Mouse (Mus musculus) kidney, adult 2 months (tissue): ENCODE measurements around the gene Flcn.

Source experiments
- CTCF ChIP-seq: fragments of 200-500 bp; conservative IDR thresholded peaks from 2 replicates; pipeline ENCODE4 v1.5.1; 2011; ENCODE audit warnings: low read depth, mild to moderate bottlenecking, control low read depth, low read length, moderate library complexity, mixed read lengths; ENCODE audit not compliant: insufficient read depth, insufficient read length
- POLR2A ChIP-seq: fragments of 200-500 bp; IDR thresholded peaks from one replicate; pipeline ENCODE4 v1.6.1; 2011; ENCODE audit warnings: low read depth, low read length, control low read depth

DNA sequence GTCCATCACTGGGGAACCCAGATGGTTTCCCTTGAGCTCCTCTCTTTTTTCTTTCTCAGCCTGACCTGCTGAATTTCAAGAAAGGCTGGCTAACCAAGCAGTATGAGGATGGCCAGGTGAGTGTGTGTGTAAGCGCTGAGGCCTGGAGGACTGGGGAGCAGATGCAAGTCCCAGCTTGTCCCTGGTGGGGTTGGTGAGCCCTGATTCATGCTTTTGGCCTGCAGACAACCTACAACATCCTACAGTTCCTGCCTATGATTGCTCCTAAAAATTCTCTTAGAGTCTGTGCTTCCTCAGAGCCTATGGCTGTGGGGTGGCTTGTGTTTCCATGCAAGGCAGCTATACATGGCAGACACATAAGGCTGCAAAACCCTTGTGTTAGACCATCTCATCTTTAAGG, 66.1 kb downstream of the Flcn start:
- TF ChIP-seq CTCF (no peak), POLR2A (no peak)
